Mouse (Mus musculus): ENCODE data around the gene Pgghg. TPM values are rescaled to one million over a fixed set of nuclear protein-coding genes. Genes with fewer than 3 reads are reported as not detected.

The Pgghg gene
- total and polyA plus RNA-seq, 3 experiments: 3.1 to 3.3 (median 3.2) TPM

DNA sequence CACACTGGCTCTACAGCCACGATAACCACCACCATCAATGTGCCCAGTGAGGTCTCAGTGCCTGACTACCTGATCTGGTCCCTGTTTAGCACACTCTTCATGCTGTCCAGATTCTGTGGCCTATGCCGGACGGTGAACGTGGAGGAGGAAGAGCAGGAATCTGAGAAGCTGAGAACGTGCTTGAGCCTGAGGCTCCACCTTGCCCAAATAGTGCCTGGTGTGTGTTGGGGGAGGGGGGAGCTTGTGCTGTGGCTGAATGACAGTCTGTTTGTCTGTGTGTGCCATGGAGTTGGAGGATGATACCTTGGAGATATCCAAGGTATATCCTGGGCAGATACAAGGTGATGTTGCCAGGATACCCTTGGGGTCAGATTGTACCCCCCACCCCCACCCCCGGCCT lies 49.0 kb downstream of the Pgghg start:
- in situ Hi-C loops (cut with MboI; ENCODE audit: low pct_ligation_motif_present, low pct_unique_long_range_greater_than_20kb, low sequenced_read_pairs): loop anchor here (25.0 kb wide), 1 partner anchor 372 kb away; no protein-coding TSS in a partner anchor
- no peak overlapping the region for H3K4me3 ChIP-seq (replicated peaks in 1 of 3; ENCODE audit: low read depth in 2 of 3, low read length in 2 of 3, poor library complexity in 1 of 3)
- H3K27ac ChIP-seq (ENCODE audit: insufficient read depth, low read depth): no peak overlapping the region
- dilution Hi-C loops (cut with MboI; ENCODE audit: extremely low pct_ligation_motif_present, extremely low pct_unique_long_range_greater_than_20kb, low sequenced_read_pairs): no loop called here
- no peaks in the 10 kb centered on the region for H3K79me2 ChIP-seq (replicated peaks; ENCODE audit: control insufficient read depth, extremely low read depth, insufficient read depth, poor library complexity, severe bottlenecking)
- no peak overlapping the region for H3K4me2 ChIP-seq (ENCODE audit: insufficient read depth, low read depth, poor library complexity, severe bottlenecking)
- H3K9ac ChIP-seq (ENCODE audit: insufficient read depth, low read depth): no peak overlapping the region
- H3K27me3 ChIP-seq (replicated peaks): no peaks in the 10 kb centered on the region
- H3K36me3 ChIP-seq (replicated peaks in 1 of 2; ENCODE audit: control insufficient read depth in 1 of 2, insufficient read depth in 1 of 2, low read length in 1 of 2): no peaks in the 10 kb centered on the region
- H3K9me3 ChIP-seq (replicated peaks; ENCODE audit: low read length): peaks cover 7% of the 10 kb centered on the region
- H3K4me1 ChIP-seq (ENCODE audit: control insufficient read depth in 1 of 2, insufficient read depth in 2 of 2): peaks cover 29 to 44% of the 10 kb centered on the region in 2 experiments
- no peak for TF ChIP-seq PAX5 (IDR thresholded peaks at IDR 0.05; ENCODE audit: low read length)
- TF ChIP-seq POLR2A (IDR thresholded peaks at IDR 0.05; ENCODE audit: low read depth, low read length): no peak
- TF ChIP-seq TCF12 (IDR thresholded peaks at IDR 0.05; ENCODE audit: low read depth, low read length): no peak
- peak; percentile 46; the same call in 1 of the 2 replicates for TF ChIP-seq CHD2 (IDR thresholded peaks at IDR 0.05; ENCODE audit: low read length)
- no peak for DNase-seq (ENCODE audit: extremely low read depth)

DNA sequence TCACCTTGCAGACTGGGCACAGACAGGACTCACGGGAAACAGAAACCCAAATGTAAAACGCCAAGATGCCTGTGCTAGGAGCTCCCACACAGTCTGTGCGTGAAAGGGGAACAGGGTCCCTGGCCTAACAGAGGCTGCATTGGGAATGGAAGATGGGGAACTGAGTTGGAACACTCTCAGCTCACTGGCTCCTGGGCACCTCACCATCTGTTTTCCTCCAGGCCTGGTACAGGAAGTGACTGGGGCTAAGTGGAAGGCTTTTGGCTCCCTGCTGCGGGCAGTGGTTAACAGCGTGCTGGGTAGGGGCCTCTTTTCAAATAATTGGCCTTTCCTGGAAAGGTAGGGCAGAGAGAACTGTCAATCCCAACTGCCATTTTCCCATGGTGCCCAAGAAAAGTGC lies 49.4 kb downstream of the Pgghg start:
- no peak for DNase-seq (ENCODE audit: extremely low read depth)
- dilution Hi-C loops (cut with MboI; ENCODE audit: extremely low pct_ligation_motif_present, extremely low pct_unique_long_range_greater_than_20kb, low sequenced_read_pairs) (no loop called here), in situ Hi-C loops (cut with MboI; ENCODE audit: low pct_ligation_motif_present, low pct_unique_long_range_greater_than_20kb, low sequenced_read_pairs) (loop anchor here (25.0 kb wide), 1 partner anchor 372 kb away; no protein-coding TSS in a partner anchor)
- Histone ChIP-seq H3K4me1 (ENCODE audit: control insufficient read depth in 1 of 2, insufficient read depth in 2 of 2) (peaks cover 29 to 44% of the 10 kb centered on the region in 2 experiments), H3K27ac (ENCODE audit: insufficient read depth, low read depth) (no peak overlapping the region), H3K9ac (ENCODE audit: insufficient read depth, low read depth) (no peak overlapping the region), H3K9me3 (replicated peaks; ENCODE audit: low read length) (peaks cover 6% of the 10 kb centered on the region), H3K36me3 (replicated peaks in 1 of 2; ENCODE audit: control insufficient read depth in 1 of 2, insufficient read depth in 1 of 2, low read length in 1 of 2) (no peaks in the 10 kb centered on the region), H3K79me2 (replicated peaks; ENCODE audit: control insufficient read depth, extremely low read depth, insufficient read depth, poor library complexity, severe bottlenecking) (no peaks in the 10 kb centered on the region), H3K27me3 (replicated peaks) (no peaks in the 10 kb centered on the region), H3K4me3 (replicated peaks in 1 of 3; ENCODE audit: low read depth in 2 of 3, low read length in 2 of 3, poor library complexity in 1 of 3) (no peak overlapping the region), H3K4me2 (ENCODE audit: insufficient read depth, low read depth, poor library complexity, severe bottlenecking) (no peak overlapping the region)
- TF ChIP-seq CHD2 (IDR thresholded peaks at IDR 0.05; ENCODE audit: low read length): 0 out of 2 replicates have a peak, but pooled peaks have one; percentile 8
- TF ChIP-seq RCOR1 (conservative IDR thresholded peaks at IDR 0.05; ENCODE audit: low read depth, low read length): 0 out of 2 replicates have a peak, but pooled peaks have one; percentile 9
- peak; percentile 14; the same call in 1 of the 2 replicates for TF ChIP-seq EP300 (IDR thresholded peaks at IDR 0.05; ENCODE audit: low read length)
- no peak for TF ChIP-seq SIN3A (IDR thresholded peaks at IDR 0.05; ENCODE audit: low read length)
- TF ChIP-seq SMC3 (IDR thresholded peaks at IDR 0.05; ENCODE audit: low read depth, low read length): no peak

DNA sequence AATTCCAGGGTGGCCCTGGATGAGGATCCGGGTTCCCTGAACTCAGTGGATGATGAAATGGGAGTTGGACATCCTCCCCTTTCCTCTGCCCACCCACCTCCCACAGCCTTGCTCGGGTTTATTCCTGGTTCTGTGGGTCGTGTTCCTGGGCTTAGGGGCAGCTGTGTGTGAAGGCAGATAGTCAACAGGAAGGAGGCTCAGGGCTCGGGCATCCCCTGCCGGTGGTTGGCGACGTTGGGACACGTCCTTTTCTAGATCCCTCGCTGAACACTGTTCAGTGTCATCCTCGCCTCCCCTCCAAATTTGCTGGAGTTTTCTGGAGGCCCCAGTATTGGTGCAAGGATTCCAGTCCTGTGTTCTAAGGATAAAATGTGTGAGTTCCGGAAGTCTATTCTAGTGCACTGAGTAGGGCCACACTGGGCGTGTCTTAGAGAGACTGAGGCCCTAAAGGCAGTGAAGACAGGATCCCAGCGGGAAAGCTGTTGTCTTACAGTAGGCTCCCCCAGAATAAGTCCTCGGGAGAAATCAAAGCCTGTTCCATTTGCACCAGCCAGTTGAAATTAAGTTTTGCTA lies 50.0 kb downstream of the Pgghg start:
- Histone ChIP-seq H3K27me3 (replicated peaks) (no peaks in the 10 kb centered on the region), H3K9me3 (replicated peaks; ENCODE audit: low read length) (peaks cover under 1% of the 10 kb centered on the region), H3K27ac (ENCODE audit: insufficient read depth, low read depth) (no peak overlapping the region), H3K4me3 (replicated peaks in 1 of 3; ENCODE audit: low read depth in 2 of 3, low read length in 2 of 3, poor library complexity in 1 of 3) (no peak overlapping the region), H3K79me2 (replicated peaks; ENCODE audit: control insufficient read depth, extremely low read depth, insufficient read depth, poor library complexity, severe bottlenecking) (no peaks in the 10 kb centered on the region), H3K36me3 (replicated peaks in 1 of 2; ENCODE audit: control insufficient read depth in 1 of 2, insufficient read depth in 1 of 2, low read length in 1 of 2) (no peaks in the 10 kb centered on the region), H3K9ac (ENCODE audit: insufficient read depth, low read depth) (no peak overlapping the region; the same call in 1 of the 2 replicates), H3K4me2 (ENCODE audit: insufficient read depth, low read depth, poor library complexity, severe bottlenecking) (no peak overlapping the region), H3K4me1 (ENCODE audit: control insufficient read depth in 1 of 2, insufficient read depth in 2 of 2) (peaks cover 29 to 41% of the 10 kb centered on the region in 2 experiments)
- dilution Hi-C loops (cut with MboI; ENCODE audit: extremely low pct_ligation_motif_present, extremely low pct_unique_long_range_greater_than_20kb, low sequenced_read_pairs): no loop called here
- TF ChIP-seq SMC3 (IDR thresholded peaks at IDR 0.05; ENCODE audit: low read depth, low read length): peak; percentile 79
- no peak for TF ChIP-seq BHLHE40 (IDR thresholded peaks at IDR 0.05; ENCODE audit: low read depth, low read length)
- TF ChIP-seq MEF2A (IDR thresholded peaks at IDR 0.05; ENCODE audit: borderline replicate concordance, low read depth, low read length): peak; percentile 58
- TF ChIP-seq CTCF (conservative IDR thresholded peaks at IDR 0.05 in 1 of 2, IDR thresholded peaks at IDR 0.05 in 1 of 2; ENCODE audit: low read depth in 2 of 2, low read length in 2 of 2): peak in 1 of 2 experiments; percentile 71; a peak in 2 of 4 replicates
- peak; percentile 13; the same call in 1 of the 2 replicates for TF ChIP-seq HCFC1 (IDR thresholded peaks at IDR 0.05; ENCODE audit: low read depth, low read length)
- TF ChIP-seq IRF4 (IDR thresholded peaks at IDR 0.05; ENCODE audit: low read depth, low read length): peak; percentile 47; the same call in 1 of the 2 replicates
- TF ChIP-seq USF1 (IDR thresholded peaks at IDR 0.05; ENCODE audit: low read depth, low read length): no peak
- TF ChIP-seq TCF12 (IDR thresholded peaks at IDR 0.05; ENCODE audit: low read depth, low read length): 0 out of 2 replicates have a peak, but pooled peaks have one; percentile 31
- peak; percentile 64 for TF ChIP-seq RAD21 (IDR thresholded peaks at IDR 0.05; ENCODE audit: low read depth, low read length)
- peak; percentile 87 for TF ChIP-seq ZKSCAN1 (IDR thresholded peaks at IDR 0.05; ENCODE audit: borderline replicate concordance, low read depth, low read length)
- no peak for DNase-seq (ENCODE audit: extremely low read depth)
- in situ Hi-C loops (cut with MboI; ENCODE audit: low pct_ligation_motif_present, low pct_unique_long_range_greater_than_20kb, low sequenced_read_pairs): loop anchor here (25.0 kb wide), 1 partner anchor 371 kb away; no protein-coding TSS in a partner anchor
